Mouse (Mus musculus) megakaryocyte-erythroid progenitor cell, adult 5-6 weeks (primary cell): ENCODE results near the gene Rasgef1a. TPM values are rescaled to one million over a fixed set of nuclear protein-coding genes. Genes with fewer than 3 reads are reported as not detected.

Experiments
- ATAC-seq: replicated peaks from 2 replicates; pipeline ENCODE4 v1.8.0; 2016; ENCODE audit warnings: mild to moderate bottlenecking, inconsistent platforms; ENCODE audit not compliant: severe bottlenecking, poor library complexity, low FRiP score, low TSS enrichment
- total RNA-seq, 2 experiments: library from RNA; stranded (forward) in 1 of 2; stranded (reverse) in 1 of 2; fragments of 200-1000, 215-1000 nt in 1 of 2; fragments of >200 nt in 1 of 2; fragmentation: Nextera tagmentation in 1 of 2; gene quantifications; 2 replicates each; pipeline ENCODE4 v1.2.3; 2014 to 2017

Gene Rasgef1a
- total RNA-seq (2014; fragmentation: Nextera tagmentation) (0.15 TPM in 1 of 2 replicates, not detected in the other), total RNA-seq (2017) (not detected in 2 replicates)

- ATAC-seq: no peak
These were observed at the start of gene Rasgef1a for GRCm38 (mm10) chr6:118010756-118011615. TSS of gene Rasgef1a (plus strand) at chr6:118011438.

- ATAC-seq: no peak
These were observed 48.0 kb upstream of the Rasgef1a start for GRCm38 (mm10) chr6:117963201-117963600.

GRCm38 (mm10) chr6:117966729-117967128 is 44.5 kb upstream of the Rasgef1a start:
- peak; percentile 50; the same call in 1 of the 2 replicates for ATAC-seq

- no peak; the same call in 1 of the 2 replicates for ATAC-seq
These were observed 24.1 kb upstream of the Rasgef1a start for GRCm38 (mm10) chr6:117987173-117987572.

GRCm38 (mm10) chr6:117989209-117989608 is 22.0 kb upstream of the Rasgef1a start:
- no peak for ATAC-seq

GRCm38 (mm10) chr6:117990649-117991048 is 20.6 kb upstream of the Rasgef1a start:
- no peak for ATAC-seq

GRCm38 (mm10) chr6:117991297-117991696 is 19.9 kb upstream of the Rasgef1a start:
- no peak for ATAC-seq

- ATAC-seq: no peak
These were observed 19.3 kb upstream of the Rasgef1a start for GRCm38 (mm10) chr6:117991928-117992327.

GRCm38 (mm10) chr6:117995168-117995567 is 16.1 kb upstream of the Rasgef1a start:
- ATAC-seq: no peak

- no peak for ATAC-seq
These were observed 10.0 kb upstream of the Rasgef1a start for GRCm38 (mm10) chr6:118001272-118001671.

GRCm38 (mm10) chr6:118007302-118007701 is 3.9 kb upstream of the Rasgef1a start:
- ATAC-seq: no peak

- no peak for ATAC-seq
These were observed 3.2 kb upstream of the Rasgef1a start for GRCm38 (mm10) chr6:118007843-118008539.

- ATAC-seq: no peak
These were observed 982 bp upstream of the Rasgef1a start for GRCm38 (mm10) chr6:118010256-118010655.

GRCm38 (mm10) chr6:118011616-118012316 is 528 bp downstream of the Rasgef1a start:
- no peak for ATAC-seq

- no peak for ATAC-seq
These were observed 1.1 kb downstream of the Rasgef1a start for GRCm38 (mm10) chr6:118012317-118012700.

GRCm38 (mm10) chr6:118012987-118013866 is 2.0 kb downstream of the Rasgef1a start:
- no peak for ATAC-seq

- no peak for ATAC-seq
These were observed 3.6 kb downstream of the Rasgef1a start for GRCm38 (mm10) chr6:118014881-118015280.

GRCm38 (mm10) chr6:118015971-118016370 is 4.7 kb downstream of the Rasgef1a start:
- ATAC-seq: no peak

- ATAC-seq: no peak
These were observed 7.4 kb downstream of the Rasgef1a start for GRCm38 (mm10) chr6:118018666-118019065.
